Mouse (Mus musculus) hematopoietic stem cell, adult 5-6 weeks (primary cell): ENCODE results near the gene Asb17. TPM values are rescaled to one million over a fixed set of nuclear protein-coding genes. Genes with fewer than 3 reads are reported as not detected.
"Not testable (repeated sequence)": the region's sequence is repeated elsewhere in the genome, so short reads cannot be mapped to it uniquely, and the experiment has no call there.

Source experiments
- ATAC-seq, 2 experiments: fragments of 125-278 bp in 1 of 2; replicated peaks in 1 of 2; 2 replicates each; pipeline ENCODE4 v1.8.0; 2016 to 2017; ENCODE audit warnings: inconsistent platforms in 2 of 2, mild to moderate bottlenecking in 2 of 2, moderate number of reproducible peaks in 2 of 2, low read depth in 1 of 2, moderate TSS enrichment in 1 of 2; ENCODE audit not compliant: low FRiP score in 2 of 2, poor library complexity in 2 of 2, severe bottlenecking in 2 of 2, insufficient read depth in 1 of 2, low TSS enrichment in 1 of 2
- total RNA-seq: library from RNA; stranded (forward); fragments of 172-1452, 232-1000 nt; gene quantifications from 2 replicates; pipeline ENCODE4 v1.2.3, GENCODE M21; 2017

Asb17 gene
- total RNA-seq, 1 experiment from 2014 or later, result not detected

- ATAC-seq, result not testable (repeated sequence)
Measured at GRCm38 (mm10) chr3:153860392-153860791, 16.4 kb downstream of the Asb17 start.

- peak; percentile 89 to 92 for ATAC-seq
Measured at GRCm38 (mm10) chr3:153863816-153864215, 19.8 kb downstream of the Asb17 start.

DNA sequence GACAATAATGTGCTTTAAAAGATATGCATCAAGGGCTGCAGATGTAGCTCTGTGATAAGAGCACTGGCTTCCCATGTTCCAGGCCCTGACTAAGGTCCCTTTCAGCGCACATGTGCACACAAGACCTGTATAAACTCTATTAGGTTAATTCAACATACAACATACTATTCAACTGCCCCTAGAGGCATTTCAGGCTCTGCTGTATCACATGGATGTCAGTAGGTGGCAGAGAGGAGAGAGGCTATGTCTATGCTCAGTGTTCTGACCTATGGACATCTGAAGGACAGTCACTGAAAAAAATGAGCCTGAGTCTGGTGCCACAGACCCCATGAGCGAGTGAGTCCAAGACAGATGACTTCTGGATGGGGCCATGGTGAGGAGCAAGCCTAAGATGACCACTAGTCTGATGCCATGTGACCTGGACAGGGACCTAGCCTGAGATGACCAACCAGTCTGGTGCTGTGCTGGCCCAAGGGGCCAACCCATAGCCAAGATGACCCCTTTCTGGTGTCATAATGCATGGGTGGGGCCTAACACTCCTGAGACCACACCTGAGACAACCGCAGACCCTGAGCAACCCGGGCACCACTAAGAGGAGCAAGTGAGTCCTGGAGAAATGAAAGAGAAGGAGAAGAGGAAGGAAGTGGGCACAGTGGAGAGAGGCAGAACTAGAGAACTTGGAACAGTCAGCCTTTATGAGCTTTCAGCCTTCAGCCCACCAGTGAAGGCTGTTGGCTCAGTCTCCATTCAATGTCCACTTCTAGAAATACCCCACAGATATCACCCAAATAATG, 20.8 kb downstream of the Asb17 start:
- ATAC-seq, result peak; percentile 37 to 38

DNA sequence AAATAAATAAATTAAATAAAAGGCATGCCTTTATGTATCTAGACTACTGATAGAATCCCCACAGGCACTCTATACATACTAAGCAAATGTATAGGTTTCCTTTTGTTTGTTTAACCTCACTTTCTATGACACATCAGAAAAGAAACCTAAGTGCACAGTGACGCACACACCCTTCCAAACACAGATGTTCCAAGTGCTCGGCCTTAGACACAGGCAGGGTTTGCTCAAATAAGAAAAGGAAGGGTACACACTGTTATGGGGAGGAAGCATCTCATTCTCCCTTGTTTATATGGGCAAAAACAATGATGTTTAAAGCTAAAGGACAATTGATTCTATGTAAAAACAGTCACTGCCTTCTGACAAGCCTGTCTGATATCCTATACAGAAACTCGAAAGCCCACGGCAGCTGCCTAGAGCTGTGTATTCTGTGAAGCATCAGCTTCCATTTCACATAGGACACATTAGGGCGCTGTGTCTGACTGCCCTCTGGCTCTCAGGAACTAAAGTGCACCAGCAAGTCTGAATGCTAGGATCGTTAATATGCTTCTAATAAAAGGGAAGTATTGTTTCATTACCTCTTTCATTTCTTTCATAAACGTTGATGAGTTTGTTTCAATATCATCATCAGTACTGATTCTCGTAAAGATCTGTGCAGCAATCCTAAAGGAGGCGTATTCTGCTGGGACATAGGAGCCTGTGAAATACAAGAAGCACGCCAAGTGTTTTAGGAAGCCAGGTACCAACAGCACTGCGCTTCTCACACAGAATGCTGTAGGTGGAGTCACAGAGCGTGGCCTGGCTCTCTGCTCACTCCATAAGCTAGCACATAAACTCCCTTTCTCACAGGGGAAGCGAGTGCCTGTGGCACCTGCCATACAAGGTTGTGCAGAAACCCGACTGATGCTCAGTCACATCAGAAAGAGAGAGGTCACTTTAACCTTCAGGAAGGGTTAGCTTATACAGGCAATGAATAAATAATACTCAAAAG, 23.4 kb downstream of the Asb17 start:
- no peak for ATAC-seq

DNA sequence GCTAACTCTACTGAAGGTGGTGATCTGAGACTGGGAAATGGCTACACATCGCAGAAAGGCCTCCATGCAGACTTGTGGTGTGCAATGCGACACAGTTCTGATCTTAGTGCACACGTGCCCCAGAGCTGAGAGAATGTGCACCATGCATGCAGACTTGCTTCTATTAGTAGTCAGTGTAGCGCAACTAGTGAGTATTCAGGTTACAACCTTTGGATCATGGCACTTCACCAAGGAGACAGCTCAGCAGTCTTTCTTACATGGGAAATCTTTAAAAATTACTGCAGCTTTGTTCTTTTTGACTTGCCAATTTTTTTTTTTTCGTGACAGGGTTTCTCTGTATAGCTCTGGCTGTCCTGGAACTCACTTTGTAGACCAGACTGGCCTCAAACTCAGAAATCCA, 27.4 kb downstream of the Asb17 start:
- ATAC-seq, result no peak

- no peak for ATAC-seq
Measured at GRCm38 (mm10) chr3:153886296-153886695, 42.3 kb downstream of the Asb17 start.

GRCm38 (mm10) chr3:153888141-153888540, 44.1 kb downstream of the Asb17 start:
- no peak for ATAC-seq

DNA sequence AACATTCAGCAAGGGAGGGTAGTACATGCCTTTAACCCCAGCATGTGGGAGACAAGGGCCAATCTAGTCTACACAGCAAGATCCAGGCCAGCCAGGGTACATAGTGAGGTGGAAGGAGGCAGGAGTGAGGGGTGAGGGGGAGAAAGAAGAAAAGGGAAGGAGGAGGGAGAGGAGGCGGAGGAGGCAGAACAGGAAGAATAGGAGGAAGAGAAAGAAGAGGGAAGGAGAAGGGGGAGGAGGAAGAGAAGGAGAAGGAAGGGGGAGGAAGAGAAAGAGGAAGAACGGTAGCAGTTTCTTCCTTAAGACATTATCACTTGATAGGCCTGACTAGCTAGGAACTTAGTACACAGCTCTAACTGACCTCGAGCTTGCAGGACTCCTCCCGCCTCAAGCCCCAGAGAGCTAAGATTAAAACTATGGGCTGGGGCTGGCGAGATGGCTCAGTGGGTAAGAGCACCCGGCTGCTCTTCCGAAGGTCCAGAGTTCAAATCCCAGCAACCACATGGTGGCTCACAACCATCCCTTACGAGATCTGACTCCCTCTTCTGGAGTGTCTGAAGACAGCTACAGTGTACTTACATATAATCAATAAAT, 45.3 kb downstream of the Asb17 start:
- peak in 1 of 2 experiments; percentile 27; a peak in 1 of 4 replicates for ATAC-seq

- peak; percentile 91 to 92 for ATAC-seq
Measured at GRCm38 (mm10) chr3:153895454-153895853, 51.4 kb downstream of the Asb17 start.

GRCm38 (mm10) chr3:153897216-153897615, 53.2 kb downstream of the Asb17 start:
- ATAC-seq, result peak; percentile 46 to 52; a peak in 3 of 4 replicates

DNA sequence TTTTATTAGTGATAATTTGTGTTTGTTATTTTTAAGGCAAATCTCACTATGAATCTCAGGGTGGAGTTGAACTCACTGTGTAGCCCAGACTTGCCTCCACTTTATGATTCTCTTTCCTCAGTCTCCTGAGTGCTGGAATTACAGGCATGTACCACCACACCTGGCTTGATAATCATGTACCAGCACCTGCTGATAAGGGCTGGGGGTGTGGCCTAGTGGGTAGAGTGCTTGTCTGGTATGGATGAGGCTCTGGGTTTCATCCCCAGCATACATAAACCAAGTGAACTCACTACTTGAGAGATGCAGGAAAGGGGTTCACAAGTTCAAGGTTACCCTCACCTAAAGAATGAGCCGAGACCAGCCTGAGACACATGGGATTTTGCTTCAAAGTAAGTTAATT, 57.9 kb downstream of the Asb17 start:
- no peak for ATAC-seq

GRCm38 (mm10) chr3:153902595-153902994, 58.6 kb downstream of the Asb17 start:
- no peak for ATAC-seq

DNA sequence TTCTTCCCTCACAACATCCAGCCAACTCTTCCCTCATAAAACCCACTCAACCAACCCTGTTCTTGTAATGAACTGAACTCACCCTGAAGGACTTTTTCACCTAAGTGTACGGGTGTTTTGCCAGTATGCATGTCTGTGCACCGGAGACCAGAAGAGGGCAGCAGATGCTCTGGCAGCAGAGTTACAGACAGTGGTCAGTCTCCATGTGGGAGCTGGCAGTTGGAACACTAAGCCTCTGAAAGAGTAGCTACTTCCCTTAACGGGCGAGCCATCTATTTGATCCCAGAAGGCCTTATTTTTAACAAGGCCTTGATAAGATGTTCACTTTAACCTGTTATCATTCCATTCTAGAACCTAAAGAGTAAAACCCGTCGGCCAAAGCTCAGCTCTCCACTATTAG, 60.6 kb downstream of the Asb17 start:
- peak in 1 of 2 experiments; percentile 68; a peak in 3 of 4 replicates for ATAC-seq

Other genes with a start within 250 kb of the Asb17 start
- 9.1 and 13.5 TPM in 2 replicates for gene St6galnac3, start 119.0 kb upstream of the Asb17 start, total RNA-seq
- gene Msh4, start 61.9 kb downstream of the Asb17 start, total RNA-seq, result 0.20 and 0.44 TPM in 2 replicates
- gene Rabggtb, start 68.8 kb downstream of the Asb17 start, total RNA-seq, result 138 and 151 TPM in 2 replicates
- gene Acadm, start 100.4 kb downstream of the Asb17 start, total RNA-seq, result 359 and 587 TPM in 2 replicates
- not detected in 2 replicates for gene Slc44a5, start 129.2 kb downstream of the Asb17 start, total RNA-seq